Mouse (Mus musculus) stomach, postnatal 0 days (tissue): ENCODE measurements at regions not wholly inside any gene's neighbourhood (a gene's known extent, or its start where the extent isn't known, plus 50 kb on each side); places are given as distances from the start of the nearest gene placed in this dataset.

Experiments used
- ATAC-seq: fragments of 200-750 bp; cut with Nextera tagmentation; 2 replicates; pipeline ENCODE4 v1.8.0; 2017; ENCODE audit not compliant: low FRiP score, low TSS enrichment
- DNase-seq: peaks from one replicate; pipeline ENCODE4 v3.0.0-alpha.2; 2016; ENCODE audit warnings: low spot score
- H3K27ac ChIP-seq: fragments of 300-500 bp; sonication (generic); replicated peaks from 2 replicates; pipeline ENCODE4 v1.5.1; 2014; ENCODE audit warnings: mild to moderate bottlenecking, control low read depth
- H3K27me3 ChIP-seq: fragments of 300-500 bp; sonication (generic); 2 replicates; pipeline ENCODE4 v1.6.1; 2014; ENCODE audit warnings: low read length; ENCODE audit not compliant: control insufficient read depth, insufficient read depth
- H3K36me3 ChIP-seq: fragments of 300-500 bp; sonication (generic); 2 replicates; pipeline ENCODE4 v1.6.1; 2014; ENCODE audit warnings: low read length, mixed read lengths; ENCODE audit not compliant: control insufficient read depth, insufficient read depth
- H3K4me1 ChIP-seq: fragments of 300-500 bp; sonication (generic); replicated peaks from 2 replicates; pipeline ENCODE4 v1.6.1; 2014; ENCODE audit warnings: antibody characterized with exemption; ENCODE audit not compliant: control insufficient read depth, insufficient read depth
- H3K4me2 ChIP-seq: fragments of 300-500 bp; sonication (generic); replicated peaks from 2 replicates; pipeline ENCODE4 v1.6.1; 2014; ENCODE audit warnings: low read depth, mild to moderate bottlenecking, control low read depth, moderate library complexity
- H3K4me3 ChIP-seq: fragments of 300-500 bp; sonication (generic); 2 replicates; pipeline ENCODE4 v1.5.1; 2014; ENCODE audit warnings: low read depth, low read length, control low read depth
- H3K9ac ChIP-seq: fragments of 300-500 bp; sonication (generic); 2 replicates; pipeline ENCODE4 v1.6.1; 2014; ENCODE audit warnings: mild to moderate bottlenecking, low read length, control low read depth, mixed read lengths
- H3K9me3 ChIP-seq: fragments of 300-500 bp; sonication (generic); 2 replicates; pipeline ENCODE4 v1.6.1; 2016; ENCODE audit warnings: low read length; ENCODE audit not compliant: control insufficient read depth
- CTCF ChIP-seq: IDR thresholded peaks from 2 replicates; pipeline ENCODE4 v1.5.1; 2016; ENCODE audit warnings: antibody characterized with exemption, low read depth, mild to moderate bottlenecking, moderate library complexity
- EP300 ChIP-seq: optimal IDR thresholded peaks from 2 replicates; pipeline ENCODE3; 2016; ENCODE audit warnings: antibody characterized with exemption
- WGBS: fragments of 180-500 bp; shearing (Covaris S2); extraction: QIAGEN DNeasy Blood & Tissue Kit; methylation state at CpG from one replicate; pipeline ENCODE4 v1.1.7; 2014; 5-methylcytosine and 5-hydroxymethylcytosine counted together

DNA sequence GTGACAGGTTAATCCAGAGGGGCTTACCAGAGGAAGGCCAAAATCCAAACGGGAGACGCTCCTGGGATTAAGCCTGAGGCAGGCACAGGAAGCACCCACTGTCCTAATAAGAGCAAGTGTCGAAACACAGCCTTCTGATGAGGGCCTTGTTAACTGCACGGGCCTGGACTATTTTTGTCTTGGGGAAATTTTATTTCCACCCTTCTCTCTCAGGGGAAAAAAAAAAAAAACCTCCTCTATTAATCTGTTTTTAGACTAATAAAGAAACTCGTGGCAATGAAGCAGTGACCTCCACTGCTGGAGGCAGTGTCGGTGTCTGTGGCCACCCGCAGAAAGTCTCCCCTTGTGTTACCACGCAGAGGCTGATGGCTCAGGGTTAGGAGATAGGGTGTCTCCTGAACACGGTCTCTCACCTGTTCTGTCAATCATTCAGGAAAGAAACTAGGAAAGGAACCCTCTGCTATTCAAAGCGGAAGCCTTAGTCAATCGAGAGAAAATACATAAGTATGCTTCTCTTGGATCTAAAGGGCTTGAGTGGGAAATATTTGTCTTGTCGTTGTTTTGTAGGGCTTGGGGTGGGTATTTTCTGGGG lies 330.6 kb downstream of the Bcor start:
- Histone ChIP-seq H3K9ac (no peak overlapping the region), H3K36me3 (no peaks in the 10 kb centered on the region), H3K4me2 (no peak overlapping the region), H3K4me3 (no peak overlapping the region), H3K4me1 (no peaks in the 10 kb centered on the region), H3K9me3 (no peaks in the 10 kb centered on the region), H3K27me3 (no peaks in the 10 kb centered on the region), H3K27ac (no peak overlapping the region)
- 67% methylated on average over 12 of the region's 12 CpGs for WGBS
- ATAC-seq, result no peak
- DNase-seq, result no peak
- TF ChIP-seq CTCF (no peak), EP300 (no peak)

DNA sequence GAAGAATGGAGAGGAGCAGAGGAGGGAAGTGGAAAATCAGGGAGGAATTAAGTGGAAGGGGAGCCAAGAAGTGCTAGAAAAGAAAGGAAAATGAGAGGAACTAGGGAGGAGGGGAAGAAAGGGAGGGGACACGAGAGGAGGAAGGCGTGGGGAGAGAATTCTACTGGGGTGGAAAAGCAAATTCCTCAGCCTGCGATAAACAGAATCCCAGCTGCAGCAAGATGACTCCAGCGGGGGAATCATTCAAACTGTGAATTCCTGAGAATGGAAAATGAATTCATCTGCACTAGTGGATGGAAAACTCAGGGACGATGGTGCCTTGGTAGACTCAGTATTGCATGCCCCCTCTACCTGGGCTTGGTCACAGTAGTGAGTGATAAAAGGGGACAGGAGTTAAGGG lies 322.6 kb downstream of the Bcor start:
- DNase-seq, result no peak
- Histone ChIP-seq H3K4me2 (no peak overlapping the region), H3K36me3 (no peaks in the 10 kb centered on the region), H3K4me3 (no peak overlapping the region), H3K4me1 (no peaks in the 10 kb centered on the region), H3K9ac (no peak overlapping the region), H3K27me3 (no peaks in the 10 kb centered on the region), H3K9me3 (no peaks in the 10 kb centered on the region), H3K27ac (no peak overlapping the region)
- WGBS, result 28% methylated on average over 5 of the region's 5 CpGs
- ATAC-seq, result no peak
- TF ChIP-seq EP300, result no peak
- TF ChIP-seq CTCF, result no peak

DNA sequence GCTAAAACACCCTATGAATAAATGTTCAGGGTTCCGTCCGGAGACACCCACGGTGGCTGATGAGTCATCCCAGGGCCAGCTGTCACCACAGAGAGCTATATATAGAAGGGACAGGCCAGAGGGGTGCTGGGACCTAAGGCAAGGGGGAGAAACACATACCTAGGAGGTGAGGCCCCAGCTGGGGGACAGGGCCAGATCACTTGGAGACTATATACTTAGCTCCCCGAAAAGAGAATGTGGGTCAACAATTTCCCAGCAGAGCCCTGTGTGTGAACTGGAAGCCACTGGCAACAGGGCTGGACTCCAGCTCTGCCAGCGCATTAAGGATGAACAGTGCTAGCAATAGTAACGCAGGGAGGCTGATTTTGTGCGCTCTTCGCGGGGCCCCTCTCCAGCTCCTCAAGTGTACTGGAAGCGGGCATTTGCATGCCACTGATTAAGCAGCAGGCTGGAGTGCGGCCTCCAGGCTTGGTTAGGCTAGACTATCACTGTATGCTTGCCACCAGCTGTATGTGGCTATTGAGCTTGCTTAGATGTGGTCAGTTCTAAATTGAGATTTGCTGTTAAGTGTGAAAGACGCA lies 320.4 kb downstream of the Bcor start:
- Histone ChIP-seq H3K27ac (no peak overlapping the region), H3K4me2 (no peak overlapping the region), H3K4me1 (no peaks in the 10 kb centered on the region), H3K36me3 (no peaks in the 10 kb centered on the region), H3K9me3 (no peaks in the 10 kb centered on the region), H3K27me3 (no peaks in the 10 kb centered on the region), H3K4me3 (no peak overlapping the region), H3K9ac (no peak overlapping the region)
- no peak for TF ChIP-seq EP300
- no peak for TF ChIP-seq CTCF
- DNase-seq (no peak), ATAC-seq (no peak)
- WGBS, result 63% methylated on average over 12 of the region's 12 CpGs

DNA sequence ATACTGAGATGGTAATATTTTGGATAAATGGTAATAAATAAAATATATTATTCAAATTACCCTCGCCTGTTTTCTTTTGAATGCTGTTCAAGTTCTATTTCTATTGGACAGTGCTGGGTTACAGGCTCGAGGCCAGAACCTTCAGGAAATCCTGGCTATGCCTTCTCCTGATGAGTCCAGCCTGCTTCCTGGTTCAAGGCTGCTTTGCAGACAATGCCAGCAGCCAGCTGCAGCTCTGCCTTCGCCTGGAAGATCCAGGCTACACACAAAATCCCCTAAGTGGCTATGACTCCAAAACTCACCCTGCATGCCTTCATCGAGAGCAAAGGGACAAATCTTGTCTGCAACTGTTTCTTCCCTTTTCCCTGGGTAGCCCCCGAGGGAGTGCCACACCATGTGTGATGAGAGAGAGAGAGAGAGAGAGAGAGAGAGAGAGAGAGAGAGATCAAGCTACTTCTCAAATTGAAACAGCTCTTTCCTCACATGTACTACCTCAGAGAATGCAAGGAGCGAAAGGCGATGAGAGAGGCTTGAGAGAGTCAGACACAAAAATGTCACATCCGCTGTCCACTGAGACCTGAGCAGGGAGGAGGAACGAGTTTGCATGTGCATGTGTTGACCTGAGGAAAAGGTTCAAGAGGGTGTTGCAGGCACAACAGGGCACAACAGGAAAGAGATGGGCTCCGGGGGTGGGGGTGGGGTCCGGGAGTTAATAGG lies 319.7 kb downstream of the Bcor start:
- H3K27me3 ChIP-seq, result no peaks in the 10 kb centered on the region
- H3K9ac ChIP-seq, result no peak overlapping the region
- H3K4me2 ChIP-seq, result no peak overlapping the region
- TF ChIP-seq CTCF (no peak), EP300 (no peak)
- H3K36me3 ChIP-seq, result no peaks in the 10 kb centered on the region
- H3K27ac ChIP-seq, result no peak overlapping the region
- no peaks in the 10 kb centered on the region for H3K9me3 ChIP-seq
- no peak overlapping the region for H3K4me3 ChIP-seq
- DNase-seq, result no peak
- H3K4me1 ChIP-seq, result no peaks in the 10 kb centered on the region
- no peak for ATAC-seq
- WGBS, result 57% methylated on average over 11 of the region's 11 CpGs

DNA sequence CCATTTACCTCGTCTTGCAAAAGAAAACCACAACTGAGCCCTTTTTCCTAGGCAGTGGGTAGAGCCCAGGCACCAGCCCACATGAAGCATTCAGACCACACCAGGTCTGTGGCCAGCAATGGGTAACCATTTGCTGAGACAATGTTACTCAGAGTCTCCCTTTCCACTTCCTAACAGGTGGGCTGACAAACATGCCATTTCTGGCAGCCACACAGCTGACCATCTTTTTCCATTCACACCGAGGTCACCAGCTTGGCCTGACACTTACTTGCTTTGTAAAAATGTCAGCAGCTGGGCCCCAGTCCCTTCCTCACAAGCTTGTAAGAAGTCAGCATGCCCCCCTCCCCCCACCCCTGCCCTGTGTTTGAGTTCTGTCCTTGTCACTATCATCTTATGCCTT lies 314.6 kb downstream of the Bcor start:
- Histone ChIP-seq H3K4me2 (no peak overlapping the region), H3K4me3 (no peak overlapping the region), H3K27ac (no peak overlapping the region), H3K4me1 (no peaks in the 10 kb centered on the region), H3K9ac (no peak overlapping the region), H3K27me3 (no peaks in the 10 kb centered on the region), H3K9me3 (no peaks in the 10 kb centered on the region), H3K36me3 (no peaks in the 10 kb centered on the region)
- ATAC-seq, result no peak
- TF ChIP-seq CTCF (no peak), EP300 (no peak)
- DNase-seq, result no peak
- 59% methylated on average over 2 of the region's 2 CpGs for WGBS

DNA sequence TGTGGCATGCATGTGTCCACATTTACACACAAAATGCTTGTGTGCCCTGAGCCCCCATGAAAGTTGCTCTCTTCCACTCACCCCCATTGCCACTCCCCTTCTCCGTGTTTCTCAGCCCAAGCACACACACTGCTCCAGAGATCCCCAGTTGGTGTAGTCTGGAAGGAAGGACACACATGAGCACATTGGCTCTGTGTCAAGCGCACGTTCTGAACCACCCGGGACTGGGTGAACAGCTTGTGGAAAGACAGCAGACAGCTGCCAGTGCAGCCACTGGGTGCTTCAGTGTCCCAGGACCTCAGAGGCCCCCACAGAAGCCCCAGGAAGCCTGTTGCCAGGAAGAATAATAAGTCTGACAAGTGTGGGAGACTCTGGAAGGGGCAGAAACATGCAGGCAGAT lies 304.2 kb downstream of the Bcor start:
- Histone ChIP-seq H3K9ac (no peak overlapping the region), H3K4me1 (no peaks in the 10 kb centered on the region), H3K4me3 (no peak overlapping the region), H3K4me2 (no peak overlapping the region), H3K9me3 (no peaks in the 10 kb centered on the region), H3K27ac (no peak overlapping the region), H3K36me3 (no peaks in the 10 kb centered on the region), H3K27me3 (no peaks in the 10 kb centered on the region)
- no peak for TF ChIP-seq EP300
- TF ChIP-seq CTCF, result no peak
- ATAC-seq, result no peak
- no peak for DNase-seq
- 60% methylated on average over 4 of the region's 4 CpGs for WGBS
